Comparison of ENCODE assay signal across 9 mouse cellular contexts in genomic region chr1:147343276-147343953, GRCm38 (mm10).
DNase-seq lines count a peak whose midpoint lies in the region; ATAC-seq and TF ChIP-seq lines count a peak whose summit lies in the region.
"Had no signal": no experiment of that assay in that cellular context is flagged by ENCODE, and none has a peak within 500 bp of the region (broad histone marks: within the 10 kb centered on the region; RNA-seq: fewer than 3 reads in every experiment).

No protein-coding gene starts in this region.

- H3K4me1 ChIP-seq in forebrain, embryonic 15.5 days: peaks cover 5% of the 10 kb centered on the region; the same call in 1 of the 2 replicates
- no peaks in the 10 kb centered on the region for H3K4me1 ChIP-seq in forebrain, embryonic 11.5 days (replicated peaks; ENCODE audit: control insufficient read depth, insufficient read depth, low read length)
- H3K4me1 ChIP-seq in kidney, adult 2 months (ENCODE audit: control insufficient read depth, insufficient read depth, low read length): no peaks in the 10 kb centered on the region
- H3K4me1 ChIP-seq: liver, embryonic 13.5 days had no signal

- ATAC-seq in forebrain, embryonic 15.5 days (replicated peaks): peak; percentile 98
- ATAC-seq in forebrain, embryonic 11.5 days (replicated peaks; ENCODE audit: low FRiP score): no peak
- ATAC-seq in cerebellum, adult (ENCODE audit: insufficient number of reproducible peaks, low FRiP score, low TSS enrichment): peak; percentile 87
- ATAC-seq in megakaryocyte-erythroid progenitor cell, adult 5-6 weeks (replicated peaks; ENCODE audit: low FRiP score, low TSS enrichment, poor library complexity, severe bottlenecking): no peak
- no peak for ATAC-seq in activated CD4-positive, CD25-positive, alpha-beta regulatory T cell, adult 4 months

- no peak overlapping the region for H3K9ac ChIP-seq in forebrain, embryonic 15.5 days (replicated peaks)
- H3K9ac ChIP-seq in forebrain, embryonic 11.5 days (ENCODE audit: low read length): no peak overlapping the region
- H3K9ac ChIP-seq: liver, embryonic 13.5 days had no signal

- no peak overlapping the region for H3K4me3 ChIP-seq in forebrain, embryonic 15.5 days
- no peak overlapping the region for H3K4me3 ChIP-seq in forebrain, embryonic 11.5 days (ENCODE audit: low read depth, low read length)
- no peak overlapping the region for H3K4me3 ChIP-seq in kidney, adult 2 months (ENCODE audit: insufficient read depth, low read depth, low read length)
- H3K4me3 ChIP-seq: liver, embryonic 13.5 days had no signal

- H3K4me2 ChIP-seq in forebrain, embryonic 15.5 days (replicated peaks): no peak overlapping the region
- no peak overlapping the region for H3K4me2 ChIP-seq in forebrain, embryonic 11.5 days (ENCODE audit: low read depth, low read length, severe bottlenecking)
- H3K4me2 ChIP-seq: liver, embryonic 13.5 days had no signal

- H3K36me3 ChIP-seq in forebrain, embryonic 15.5 days: no peaks in the 10 kb centered on the region
- no peaks in the 10 kb centered on the region for H3K36me3 ChIP-seq in forebrain, embryonic 11.5 days (ENCODE audit: control insufficient read depth, insufficient read depth, low read length)
- no peaks in the 10 kb centered on the region for H3K36me3 ChIP-seq in kidney, adult 2 months (ENCODE audit: control insufficient read depth, insufficient read depth, low read length)
- H3K36me3 ChIP-seq: liver, embryonic 13.5 days had no signal

- no peaks in the 10 kb centered on the region for H3K9me3 ChIP-seq in forebrain, embryonic 15.5 days
- H3K9me3 ChIP-seq in forebrain, embryonic 11.5 days (ENCODE audit: control insufficient read depth, low read length): no peaks in the 10 kb centered on the region
- H3K9me3 ChIP-seq: liver, embryonic 13.5 days had no signal

- WGBS in forebrain, embryonic 15.5 days: 68% methylated on average over 9 of the region's 9 CpGs
- WGBS in forebrain, embryonic 11.5 days: 97% methylated on average over 9 of the region's 9 CpGs
- WGBS in kidney, adult 2 months: 93% methylated on average over 9 of the region's 9 CpGs

- TF ChIP-seq POLR2A in kidney, adult 2 months (IDR thresholded peaks at IDR 0.05; ENCODE audit: low read depth, low read length): no peak

- peak overlapping the region; percentile 76 for H3K27ac ChIP-seq in forebrain, embryonic 15.5 days (replicated peaks)
- no peak overlapping the region for H3K27ac ChIP-seq in forebrain, embryonic 11.5 days (ENCODE audit: low read depth, low read length)
- no peak overlapping the region for H3K27ac ChIP-seq in kidney, adult 2 months (ENCODE audit: insufficient read depth, low read depth, low read length)
- H3K27ac ChIP-seq: liver, embryonic 13.5 days had no signal

- TF ChIP-seq CTCF in kidney, adult 2 months (conservative IDR thresholded peaks at IDR 0.05; ENCODE audit: insufficient read depth, insufficient read length, low read depth, low read length): no peak

- no peak for DNase-seq in forebrain, embryonic 11.5 days (ENCODE audit: low spot score)
- peak; percentile 4 to 37 for DNase-seq in heart, adult 9 months (ENCODE audit: low spot score in 2 of 2)
- peak; percentile 15 to 68 for DNase-seq in left cerebral cortex, adult 9 months (ENCODE audit: low spot score in 2 of 2)
- DNase-seq in kidney, adult 2 months: no peak
- DNase-seq: liver, embryonic 13.5 days had no signal

- H3K27me3 ChIP-seq in forebrain, embryonic 15.5 days: no peaks in the 10 kb centered on the region
- H3K27me3 ChIP-seq in forebrain, embryonic 11.5 days (ENCODE audit: control insufficient read depth, insufficient read depth, low read length): no peaks in the 10 kb centered on the region
- H3K27me3 ChIP-seq in kidney, adult 2 months (replicated peaks; ENCODE audit: control insufficient read depth, insufficient read depth, low read length): no peaks in the 10 kb centered on the region
- H3K27me3 ChIP-seq: liver, embryonic 13.5 days had no signal

Comparison
In these comparisons a context has a peak if more than half of its experiments do, and no peak if none do; other contexts are left out.
1. ATAC-seq: peak in forebrain, embryonic 15.5 days (single experiment) and cerebellum, adult (single experiment); none in forebrain, embryonic 11.5 days (single experiment), megakaryocyte-erythroid progenitor cell, adult 5-6 weeks (single experiment) and activated CD4-positive, CD25-positive, alpha-beta regulatory T cell, adult 4 months (single experiment).
2. DNase-seq: peak in heart, adult 9 months (2 of 2) and left cerebral cortex, adult 9 months (2 of 2); none in forebrain, embryonic 11.5 days (single experiment) and kidney, adult 2 months (single experiment).